Mouse (Mus musculus): ENCODE results near the gene Acsl1.

GRCm38 (mm10) chr8:46502333-46503071 is 31.7 kb downstream of the Acsl1 start:
- no peak for TF ChIP-seq CTCF (IDR thresholded peaks at IDR 0.05; ENCODE audit: low read depth)
- no peak for TF ChIP-seq EP300 (IDR thresholded peaks at IDR 0.05; ENCODE audit: low read depth)

Data from heart, postnatal 0 days (tissue).